Mouse (Mus musculus): Measurements from ENCODE around the gene Ttll1.

GRCm38 (mm10) chr15:83434692-83435091 lies 76.0 kb downstream of the Ttll1 start:
- no peak for TF ChIP-seq FLI1 (IDR thresholded peaks at IDR 0.05; ENCODE audit: low read length)
- no peak for TF ChIP-seq GATA1 (IDR thresholded peaks at IDR 0.05; ENCODE audit: borderline replicate concordance, low read length)
